Comparison of ENCODE assay signal across 26 mouse cellular contexts in the genomic region with DNA sequence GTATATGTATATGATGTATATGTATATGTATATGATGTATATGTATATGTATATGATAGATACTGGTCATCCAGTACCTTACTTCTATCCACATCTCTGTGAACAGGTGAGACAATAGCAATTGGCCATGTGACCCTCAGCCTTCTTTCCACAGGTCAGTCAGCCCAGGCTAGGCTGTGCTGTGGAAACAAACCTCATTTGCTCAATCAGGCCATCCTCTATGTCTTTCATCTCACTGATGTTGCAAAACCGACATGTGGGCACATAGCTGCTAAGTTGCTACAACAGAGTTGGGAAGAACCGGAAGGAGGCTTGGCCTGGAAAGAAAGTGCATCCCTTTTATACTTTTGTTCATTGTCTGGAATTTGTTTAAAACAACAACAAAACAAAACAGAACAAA.
"Had no signal": no experiment of that assay in that cellular context is flagged by ENCODE, and none has a peak within 500 bp of the region (broad histone marks: within the 10 kb centered on the region; RNA-seq: fewer than 3 reads in every experiment).

No protein-coding gene starts in this region.

- H3K4me1 ChIP-seq: heart, embryonic 13.5 days; heart, embryonic 15.5 days; hindbrain, embryonic 10.5 days; hindbrain, embryonic 12.5 days; intestine, embryonic 15.5 days; kidney, embryonic 15.5 days; limb, embryonic 13.5 days; limb, embryonic 15.5 days had no signal

- H3K36me3 ChIP-seq: heart, embryonic 13.5 days; heart, embryonic 15.5 days; hindbrain, embryonic 10.5 days; hindbrain, embryonic 12.5 days; intestine, embryonic 15.5 days; kidney, embryonic 15.5 days; limb, embryonic 13.5 days; limb, embryonic 15.5 days had no signal

- H3K9ac ChIP-seq: heart, embryonic 13.5 days; heart, embryonic 15.5 days; hindbrain, embryonic 12.5 days; hindbrain, embryonic 14.5 days; intestine, embryonic 15.5 days; kidney, embryonic 15.5 days; limb, embryonic 13.5 days; limb, embryonic 15.5 days had no signal

- H3K4me3 ChIP-seq: gastrocnemius, adult 2 months; heart, adult 2 months; heart, embryonic 13.5 days; heart, embryonic 15.5 days; hindbrain, embryonic 10.5 days; hindbrain, embryonic 12.5 days; intestine, embryonic 15.5 days; kidney, embryonic 15.5 days; limb, embryonic 13.5 days; limb, embryonic 15.5 days had no signal

- H3K27me3 ChIP-seq: heart, embryonic 13.5 days; heart, embryonic 15.5 days; hindbrain, embryonic 12.5 days; intestine, embryonic 15.5 days; kidney, embryonic 15.5 days; limb, embryonic 13.5 days; limb, embryonic 15.5 days had no signal

- H3K9me3 ChIP-seq: heart, embryonic 13.5 days; heart, embryonic 15.5 days; hindbrain, embryonic 10.5 days; hindbrain, embryonic 12.5 days; intestine, embryonic 15.5 days; kidney, embryonic 15.5 days; limb, embryonic 13.5 days; limb, embryonic 15.5 days had no signal

- DNase-seq: gastrocnemius, adult 2 months; gastrocnemius, postnatal 10 days; gastrocnemius, postnatal 25 days; heart, adult 2 months; heart, postnatal 4 days; kidney, adult 11 months; kidney, adult 2 months; kidney, adult 9 months; kidney, postnatal 14 days; kidney, postnatal 36 days; layer of hippocampus, adult 9-11 months; layer of hippocampus, postnatal 36 days; left cerebral cortex, postnatal 4 days had no signal

- ATAC-seq: hindbrain, embryonic 16.5 days; inflammation-experienced regulatory T-cells, adult 6 months; intestine, embryonic 15.5 days had no signal

- H3K27ac ChIP-seq: gastrocnemius, adult 2 months; heart, adult 2 months; heart, embryonic 13.5 days; heart, embryonic 15.5 days; hindbrain, embryonic 10.5 days; hindbrain, embryonic 12.5 days; hindbrain, embryonic 14.5 days; intestine, embryonic 15.5 days; kidney, embryonic 15.5 days; kidney, postnatal 0 days; limb, embryonic 13.5 days; limb, embryonic 15.5 days had no signal

- H3K4me2 ChIP-seq: heart, embryonic 11.5 days; heart, embryonic 13.5 days; heart, embryonic 15.5 days; hindbrain, embryonic 12.5 days; hindbrain, embryonic 14.5 days; intestine, embryonic 15.5 days; kidney, embryonic 15.5 days; limb, embryonic 13.5 days; limb, embryonic 15.5 days had no signal
